Mouse (Mus musculus) intestine, embryonic 14.5 days (tissue): Measurements from ENCODE around the gene Dtx2. TPM values are rescaled to one million over a fixed set of nuclear protein-coding genes. Genes with fewer than 3 reads are reported as not detected.
A peak's percentile ranks its signal among the peaks of the same experiment; 100 is the strongest.

Source experiments
- ATAC-seq: fragments of 200-750 bp; cut with Nextera tagmentation; replicated peaks from 2 replicates; pipeline ENCODE4 v1.8.0; 2017; ENCODE audit warnings: low read depth, moderate number of reproducible peaks, moderate TSS enrichment, moderate library complexity; ENCODE audit not compliant: low FRiP score, low TSS enrichment
- DNase-seq: peaks from one replicate; pipeline ENCODE4 v3.0.0-alpha.2; 2018; ENCODE audit warnings: low spot score
- H3K27ac ChIP-seq: fragments of 300-500 bp; sonication (generic); 2 replicates; pipeline ENCODE4 v1.5.1; 2014; ENCODE audit warnings: low read depth, mild to moderate bottlenecking, control low read depth
- H3K27me3 ChIP-seq: fragments of 300-500 bp; sonication (generic); replicated peaks from 2 replicates; pipeline ENCODE4 v1.6.1; 2014; ENCODE audit warnings: low read length, control low read depth; ENCODE audit not compliant: control insufficient read depth, insufficient read depth
- H3K36me3 ChIP-seq: fragments of 300-500 bp; sonication (generic); 2 replicates; pipeline ENCODE4 v1.6.1; 2014; ENCODE audit warnings: low read length, control low read depth; ENCODE audit not compliant: control insufficient read depth, insufficient read depth
- H3K4me1 ChIP-seq: fragments of 300-500 bp; sonication (generic); replicated peaks from 2 replicates; pipeline ENCODE4 v1.6.1; 2014; ENCODE audit warnings: low read length, control low read depth, mixed read lengths; ENCODE audit not compliant: control insufficient read depth, insufficient read depth
- H3K4me2 ChIP-seq: fragments of 300-500 bp; sonication (generic); 2 replicates; pipeline ENCODE4 v1.6.1; 2014; ENCODE audit warnings: low read length
- H3K4me3 ChIP-seq: fragments of 300-500 bp; sonication (generic); 2 replicates; pipeline ENCODE4 v1.5.1; 2014; ENCODE audit warnings: low read depth, low read length, control low read depth, mixed read lengths
- H3K9ac ChIP-seq: fragments of 300-500 bp; sonication (generic); 2 replicates; pipeline ENCODE4 v1.6.1; 2014; ENCODE audit warnings: mild to moderate bottlenecking, low read length
- H3K9me3 ChIP-seq: fragments of 300-500 bp; sonication (generic); 2 replicates; pipeline ENCODE4 v1.6.1; 2016; ENCODE audit warnings: low read length, control low read depth; ENCODE audit not compliant: control insufficient read depth
- WGBS: fragments of 180-500 bp; shearing (Covaris S2); extraction: QIAGEN DNeasy Blood & Tissue Kit; methylation state at CpG from one replicate; pipeline ENCODE4 v1.1.7; 2014; 5-methylcytosine and 5-hydroxymethylcytosine counted together
- polyA plus RNA-seq: library from polyadenylated mRNA; unstranded; fragments of >200 nt; fragmentation: Nextera tagmentation; extraction: Ambion mirVana; gene quantifications from 2 replicates; pipeline ENCODE4 v1.2.1, GENCODE M21; 2014

The Dtx2 gene
- polyA plus RNA-seq, 1 experiment from 2014 or later: 23.2 TPM

DNA sequence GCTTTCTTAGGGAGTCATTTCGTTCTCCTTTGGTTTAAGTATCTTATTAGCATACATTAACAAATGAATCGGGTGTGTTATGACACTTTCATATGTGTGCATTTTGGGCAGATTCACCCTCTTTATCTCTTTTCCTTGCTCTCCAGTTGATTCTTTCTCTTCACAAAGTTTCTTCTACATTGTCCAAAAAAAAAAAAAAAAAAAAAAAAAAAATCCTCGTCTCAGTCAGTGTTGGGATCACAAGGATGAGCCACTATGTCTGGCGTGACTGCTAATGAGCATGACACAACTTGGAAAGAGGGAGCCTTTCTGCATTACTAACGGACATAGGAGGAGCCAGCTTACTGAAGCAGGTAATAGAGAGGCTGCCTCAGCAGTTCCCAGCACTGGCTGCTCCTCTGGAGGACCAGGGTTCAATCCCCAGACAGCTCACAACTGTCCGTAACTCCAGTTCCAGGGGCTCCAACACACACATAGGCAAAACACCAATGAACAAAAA is 10.0 kb upstream of the Dtx2 start:
- Histone ChIP-seq H3K27ac (no peak overlapping the region), H3K4me3 (no peak overlapping the region), H3K36me3 (no peaks in the 10 kb centered on the region), H3K9ac (no peak overlapping the region), H3K9me3 (no peaks in the 10 kb centered on the region), H3K4me2 (no peak overlapping the region), H3K27me3 (no peaks in the 10 kb centered on the region), H3K4me1 (no peaks in the 10 kb centered on the region)
- no peak for DNase-seq
- no peak for ATAC-seq
- 64% methylated on average over 6 of the region's 6 CpGs for WGBS

- WGBS: 58% methylated on average over 11 of the region's 11 CpGs
- ATAC-seq: no peak
- Histone ChIP-seq H3K4me1 (no peaks in the 10 kb centered on the region), H3K27ac (no peak overlapping the region), H3K27me3 (no peaks in the 10 kb centered on the region), H3K36me3 (no peaks in the 10 kb centered on the region), H3K4me2 (no peak overlapping the region), H3K4me3 (no peak overlapping the region), H3K9me3 (no peaks in the 10 kb centered on the region), H3K9ac (no peak overlapping the region)
- no peak for DNase-seq
Observed at GRCm38 (mm10) chr5:135987248-135987647, 7.4 kb upstream of the Dtx2 start.

- no peak for ATAC-seq
- no peak overlapping the region for H3K4me3 ChIP-seq
- peaks cover 4% of the 10 kb centered on the region; the same call in 1 of the 2 replicates for H3K4me1 ChIP-seq
- no peak overlapping the region for H3K27ac ChIP-seq
- no peaks in the 10 kb centered on the region for H3K36me3 ChIP-seq
- WGBS: 75% methylated on average over 5 of the region's 5 CpGs
- no peaks in the 10 kb centered on the region for H3K9me3 ChIP-seq
- DNase-seq: no peak
- H3K9ac ChIP-seq: no peak overlapping the region
- no peaks in the 10 kb centered on the region for H3K27me3 ChIP-seq
- H3K4me2 ChIP-seq: no peak overlapping the region
Observed at GRCm38 (mm10) chr5:135990601-135991000, 4.0 kb upstream of the Dtx2 start.

- no peak overlapping the region for H3K9ac ChIP-seq
- ATAC-seq: no peak
- WGBS: 47% methylated on average over 5 of the region's 5 CpGs
- H3K4me3 ChIP-seq: no peak overlapping the region
- no peaks in the 10 kb centered on the region for H3K9me3 ChIP-seq
- DNase-seq: no peak
- H3K36me3 ChIP-seq: peaks cover 22% of the 10 kb centered on the region
- H3K4me1 ChIP-seq: peaks cover 8% of the 10 kb centered on the region; the same call in 1 of the 2 replicates
- no peak overlapping the region for H3K27ac ChIP-seq
- no peaks in the 10 kb centered on the region for H3K27me3 ChIP-seq
- H3K4me2 ChIP-seq: no peak overlapping the region
Observed at GRCm38 (mm10) chr5:135993381-135993965, 1.1 kb upstream of the Dtx2 start.

- peaks cover 8% of the 10 kb centered on the region; the same call in 1 of the 2 replicates for H3K4me1 ChIP-seq
- DNase-seq: no peak
- H3K9me3 ChIP-seq: no peaks in the 10 kb centered on the region
- no peak overlapping the region for H3K4me2 ChIP-seq
- H3K4me3 ChIP-seq: peak overlapping the region; percentile 71; the same call in 1 of the 2 replicates
- H3K27me3 ChIP-seq: no peaks in the 10 kb centered on the region
- peak; percentile 16; the same call in 1 of the 2 replicates for ATAC-seq
- no peak overlapping the region for H3K9ac ChIP-seq
- 69% methylated on average over 8 of the region's 8 CpGs for WGBS
- peaks cover 31% of the 10 kb centered on the region for H3K36me3 ChIP-seq
- H3K27ac ChIP-seq: no peak overlapping the region
Observed at GRCm38 (mm10) chr5:135994335-135994724, 270 bp upstream of the Dtx2 start.

DNA sequence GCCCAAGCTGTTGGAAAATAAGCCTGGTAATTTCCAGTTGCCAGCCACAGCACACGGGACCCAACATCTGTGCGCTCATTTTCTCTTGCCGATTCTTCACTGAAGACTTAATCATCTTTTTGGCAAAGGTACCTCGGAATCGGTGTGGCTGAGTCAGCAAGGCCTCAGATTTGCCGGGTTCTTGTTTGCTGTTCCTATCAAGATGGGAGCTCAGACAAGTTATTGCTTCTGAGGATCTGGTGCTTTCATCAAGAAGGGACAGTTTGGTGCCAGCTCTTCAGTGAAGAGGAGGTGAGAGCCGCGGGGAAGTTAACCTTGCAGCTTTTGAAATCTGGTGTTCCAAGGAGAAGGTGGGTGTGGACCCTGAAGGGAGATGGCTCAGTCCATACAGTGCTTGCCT is 1.6 kb downstream of the Dtx2 start:
- Histone ChIP-seq H3K9ac (no peak overlapping the region), H3K36me3 (peaks cover 35% of the 10 kb centered on the region), H3K27ac (no peak overlapping the region), H3K9me3 (no peaks in the 10 kb centered on the region), H3K4me1 (peaks cover 8% of the 10 kb centered on the region; the same call in 1 of the 2 replicates), H3K4me3 (no peak overlapping the region), H3K27me3 (no peaks in the 10 kb centered on the region), H3K4me2 (no peak overlapping the region)
- DNase-seq (no peak), ATAC-seq (no peak)
- 86% methylated on average over 8 of the region's 8 CpGs for WGBS

DNA sequence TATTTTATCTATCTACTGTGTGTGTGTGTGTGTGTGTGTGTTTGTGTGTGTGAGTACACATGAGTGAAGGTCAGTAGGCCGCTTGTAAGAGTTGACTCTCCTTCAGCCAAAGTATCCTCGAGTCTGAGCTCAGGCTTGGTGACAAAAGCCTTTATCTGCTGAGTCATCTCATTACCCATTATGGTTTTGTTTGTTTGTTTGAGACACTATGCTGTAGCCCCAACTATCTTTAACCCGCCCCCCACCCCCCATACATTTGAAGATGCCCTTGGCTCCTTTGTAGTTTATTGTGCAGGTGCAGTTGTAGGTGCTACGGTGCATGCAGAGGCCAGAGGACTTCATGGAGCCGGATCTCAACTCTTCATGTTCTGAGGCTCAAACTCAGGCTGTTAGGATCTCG is 6.6 kb downstream of the Dtx2 start:
- H3K27me3 ChIP-seq: no peaks in the 10 kb centered on the region
- DNase-seq (no peak), ATAC-seq (no peak)
- H3K4me1 ChIP-seq: no peaks in the 10 kb centered on the region; the same call in 1 of the 2 replicates
- H3K4me3 ChIP-seq: no peak overlapping the region
- H3K4me2 ChIP-seq: no peak overlapping the region
- peaks cover 40% of the 10 kb centered on the region for H3K36me3 ChIP-seq
- 89% methylated on average over 6 of the region's 6 CpGs for WGBS
- no peak overlapping the region for H3K9ac ChIP-seq
- H3K9me3 ChIP-seq: no peaks in the 10 kb centered on the region
- H3K27ac ChIP-seq: no peak overlapping the region

DNA sequence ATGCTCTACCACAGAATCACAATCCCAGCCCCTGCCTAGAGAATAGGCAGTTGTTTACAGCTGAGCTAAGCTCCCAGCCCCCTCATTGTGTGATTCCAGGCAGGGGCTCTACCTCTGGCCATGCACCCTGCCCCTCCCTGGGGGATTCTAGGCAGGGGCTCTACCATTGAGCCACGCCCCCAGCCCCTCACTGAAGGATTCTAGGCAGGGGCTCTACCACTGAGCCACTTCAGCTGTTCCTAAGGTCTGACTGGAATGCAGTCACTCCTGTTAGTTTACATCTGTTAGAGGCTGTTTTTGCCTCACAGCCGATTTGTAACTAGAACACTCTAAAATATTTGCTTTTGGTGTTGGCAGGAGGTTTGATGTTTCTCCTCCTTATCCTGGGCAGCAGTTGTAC is 7.7 kb downstream of the Dtx2 start:
- no peak overlapping the region for H3K4me2 ChIP-seq
- ATAC-seq (no peak), DNase-seq (no peak)
- no peak overlapping the region for H3K9ac ChIP-seq
- H3K4me3 ChIP-seq: no peak overlapping the region
- peaks cover 29% of the 10 kb centered on the region for H3K36me3 ChIP-seq
- no peaks in the 10 kb centered on the region for H3K9me3 ChIP-seq
- no peaks in the 10 kb centered on the region for H3K27me3 ChIP-seq
- no peak overlapping the region for H3K27ac ChIP-seq
- WGBS: 68% methylated on average over 2 of the region's 2 CpGs
- H3K4me1 ChIP-seq: no peaks in the 10 kb centered on the region; the same call in 1 of the 2 replicates

DNA sequence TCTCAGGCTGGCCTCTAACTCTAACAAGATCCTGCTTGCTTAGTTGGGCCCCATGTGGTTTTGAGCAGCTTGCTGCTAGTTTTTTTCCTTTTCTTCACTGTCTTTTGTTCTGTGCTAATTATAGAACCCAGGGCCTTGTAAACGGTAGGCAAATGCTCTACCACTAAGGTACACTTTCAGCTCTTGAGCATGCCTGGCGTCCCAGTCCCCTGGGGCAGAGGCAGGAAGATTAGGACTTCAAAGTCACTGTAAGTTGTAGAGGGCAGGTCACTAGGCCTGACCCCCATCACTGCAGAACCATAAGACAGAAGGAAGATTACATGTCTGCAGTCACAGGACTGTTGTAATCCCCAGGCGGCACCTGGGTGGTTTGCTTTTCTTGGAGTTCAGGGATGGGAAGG is 8.2 kb downstream of the Dtx2 start:
- no peak overlapping the region for H3K4me2 ChIP-seq
- peaks cover 25% of the 10 kb centered on the region for H3K36me3 ChIP-seq
- no peak overlapping the region for H3K27ac ChIP-seq
- whole genome bisulfite sequencing: 33% methylated on average over 3 of the region's 3 CpGs
- H3K4me3 ChIP-seq: no peak overlapping the region
- no peaks in the 10 kb centered on the region; the same call in 1 of the 2 replicates for H3K4me1 ChIP-seq
- H3K9ac ChIP-seq: no peak overlapping the region
- ATAC-seq (no peak), DNase-seq (no peak)
- H3K27me3 ChIP-seq: no peaks in the 10 kb centered on the region
- no peaks in the 10 kb centered on the region for H3K9me3 ChIP-seq
